Mouse (Mus musculus): ENCODE data around the gene Scly.

GRCm38 (mm10) chr1:91250415-91251147, 47.6 kb upstream of the Scly start:
- TF ChIP-seq POLR2A (IDR thresholded peaks at IDR 0.05; ENCODE audit: insufficient read depth, low read length) (no peak), CTCF (IDR thresholded peaks at IDR 0.05; ENCODE audit: low read depth, low read length) (no peak), EP300 (IDR thresholded peaks at IDR 0.05; ENCODE audit: insufficient read depth, low read depth, low read length) (no peak)

Data from ES-Bruce4 (cell line).